Mouse (Mus musculus) lung, embryonic 16.5 days (tissue): ENCODE measurements around the gene Olfr204. TPM values are rescaled to one million over a fixed set of nuclear protein-coding genes. Genes with fewer than 3 reads are reported as not detected.
"Not testable (repeated sequence)": the region's sequence is repeated elsewhere in the genome, so short reads cannot be mapped to it uniquely, and the experiment has no call there.

Experiments
- ATAC-seq: fragments of 200-750 bp; cut with Nextera tagmentation; 2 replicates; pipeline ENCODE4 v1.8.0; 2017; ENCODE audit warnings: low read depth, mild to moderate bottlenecking, moderate library complexity
- H3K27ac ChIP-seq: fragments of 300-500 bp; sonication (generic); 2 replicates; pipeline ENCODE4 v1.5.1; 2014; ENCODE audit warnings: mild to moderate bottlenecking, control low read depth, low read length
- H3K27me3 ChIP-seq: fragments of 300-500 bp; sonication (generic); 2 replicates; pipeline ENCODE4 v1.6.1; 2014; ENCODE audit warnings: low read depth, low read length, mixed read lengths; ENCODE audit not compliant: control insufficient read depth, insufficient read depth
- H3K36me3 ChIP-seq: fragments of 300-500 bp; sonication (generic); 2 replicates; pipeline ENCODE4 v1.6.1; 2014; ENCODE audit warnings: low read length; ENCODE audit not compliant: control insufficient read depth, insufficient read depth
- H3K4me1 ChIP-seq: fragments of 300-500 bp; sonication (generic); replicated peaks from 2 replicates; pipeline ENCODE4 v1.6.1; 2014; ENCODE audit warnings: low read length, mixed read lengths; ENCODE audit not compliant: control insufficient read depth, insufficient read depth
- H3K4me2 ChIP-seq: fragments of 300-500 bp; sonication (generic); 2 replicates; pipeline ENCODE4 v1.6.1; 2014; ENCODE audit warnings: low read depth, low read length, control low read depth
- H3K4me3 ChIP-seq: fragments of 300-500 bp; sonication (generic); 2 replicates; pipeline ENCODE4 v1.5.1; 2014; ENCODE audit warnings: mild to moderate bottlenecking, low read length, control low read depth
- H3K9ac ChIP-seq: fragments of 300-500 bp; sonication (generic); 2 replicates; pipeline ENCODE4 v1.6.1; 2014; ENCODE audit warnings: low read length, control low read depth
- H3K9me3 ChIP-seq: fragments of 300-500 bp; sonication (generic); 2 replicates; pipeline ENCODE4 v1.6.1; 2016; ENCODE audit warnings: low read length; ENCODE audit not compliant: control insufficient read depth
- WGBS: fragments of 180-500 bp; shearing (Covaris S2); extraction: QIAGEN DNeasy Blood & Tissue Kit; methylation state at CpG from one replicate; pipeline ENCODE4 v1.1.7; 2014; 5-methylcytosine and 5-hydroxymethylcytosine counted together
- polyA plus RNA-seq: library from polyadenylated mRNA; unstranded; fragments of >200 nt; fragmentation: Nextera tagmentation; extraction: Ambion mirVana; gene quantifications from 2 replicates; pipeline ENCODE4 v1.2.1, GENCODE M21; 2015

The Olfr204 gene
- not detected in 2 replicates for polyA plus RNA-seq

GRCm38 (mm10) chr16:59318148-59318547 lies at the start of gene Olfr204:
TSS of gene Olfr204 (minus strand) at chr16:59318248.
- H3K9me3 ChIP-seq = no peaks in the 10 kb centered on the region
- no peaks in the 10 kb centered on the region for H3K4me1 ChIP-seq
- H3K36me3 ChIP-seq = no peaks in the 10 kb centered on the region
- H3K27me3 ChIP-seq = no peaks in the 10 kb centered on the region
- H3K4me3 ChIP-seq = no peak within 1 kb of the TSS
- no peak for ATAC-seq
- H3K9ac ChIP-seq = no peak within 1 kb of the TSS
- H3K4me2 ChIP-seq = no peak within 1 kb of the TSS
- H3K27ac ChIP-seq = no peak within 1 kb of the TSS

- Histone ChIP-seq H3K9ac (no peak within 1 kb of the TSS), H3K27ac (no peak within 1 kb of the TSS), H3K27me3 (no peaks in the 10 kb centered on the region), H3K4me3 (no peak within 1 kb of the TSS), H3K4me1 (no peaks in the 10 kb centered on the region), H3K9me3 (no peaks in the 10 kb centered on the region), H3K36me3 (no peaks in the 10 kb centered on the region), H3K4me2 (no peak within 1 kb of the TSS)
- WGBS = 65% methylated on average over 2 of the region's 2 CpGs
- ATAC-seq = no peak
Observed at GRCm38 (mm10) chr16:59363893-59364292, 45.8 kb upstream of the Olfr204 start, which contains the start of gene Olfr209. TSS of gene Olfr209 (minus strand) at chr16:59363993.

- H3K4me3 ChIP-seq = no peak within 1 kb of the TSS
- 78% methylated on average over 1 of the region's 1 CpGs for WGBS
- no peak for ATAC-seq
- no peaks in the 10 kb centered on the region for H3K4me1 ChIP-seq
- H3K4me2 ChIP-seq = no peak within 1 kb of the TSS
- no peak within 1 kb of the TSS for H3K27ac ChIP-seq
- H3K36me3 ChIP-seq = no peaks in the 10 kb centered on the region
- no peaks in the 10 kb centered on the region for H3K9me3 ChIP-seq
- no peak within 1 kb of the TSS for H3K9ac ChIP-seq
- H3K27me3 ChIP-seq = no peaks in the 10 kb centered on the region
Observed at GRCm38 (mm10) chr16:59349146-59349545, 31.1 kb upstream of the Olfr204 start, which contains the start of gene Olfr206. TSS of gene Olfr206 (minus strand) at chr16:59349246.

- no peak within 1 kb of the TSS for H3K27ac ChIP-seq
- no peak for ATAC-seq
- no peak within 1 kb of the TSS for H3K4me3 ChIP-seq
- no peaks in the 10 kb centered on the region for H3K4me1 ChIP-seq
- H3K9ac ChIP-seq = no peak within 1 kb of the TSS
- no peaks in the 10 kb centered on the region for H3K36me3 ChIP-seq
- H3K27me3 ChIP-seq = no peaks in the 10 kb centered on the region
- H3K4me2 ChIP-seq = no peak within 1 kb of the TSS
- no peaks in the 10 kb centered on the region for H3K9me3 ChIP-seq
Observed at GRCm38 (mm10) chr16:59331038-59331437, 13.0 kb upstream of the Olfr204 start, which contains the start of gene Olfr205. TSS of gene Olfr205 (minus strand) at chr16:59331138.

- ATAC-seq, H3K9ac ChIP-seq: not testable (repeated sequence)
Observed at GRCm38 (mm10) chr16:59323262-59323661, 5.2 kb upstream of the Olfr204 start.

GRCm38 (mm10) chr16:59298581-59298980 lies 19.5 kb downstream of the Olfr204 start, which contains the start of gene Olfr203:
TSS of gene Olfr203 (plus strand) at chr16:59298881.
- no peak within 1 kb of the TSS for H3K9ac ChIP-seq
- H3K36me3 ChIP-seq = no peaks in the 10 kb centered on the region
- H3K9me3 ChIP-seq = no peaks in the 10 kb centered on the region
- no peak within 1 kb of the TSS for H3K27ac ChIP-seq
- WGBS = 75% methylated on average over 2 of the region's 2 CpGs
- H3K4me2 ChIP-seq = no peak within 1 kb of the TSS
- H3K4me3 ChIP-seq = no peak within 1 kb of the TSS
- H3K27me3 ChIP-seq = no peaks in the 10 kb centered on the region
- H3K4me1 ChIP-seq = no peaks in the 10 kb centered on the region
- no peak for ATAC-seq

More at GRCm38 (mm10) chr16:59323262-59323661, 5.2 kb upstream of the Olfr204 start:
- H3K4me1 ChIP-seq, H3K4me2 ChIP-seq, H3K36me3 ChIP-seq, H3K27ac ChIP-seq, H3K27me3 ChIP-seq, H3K9me3 ChIP-seq, H3K4me3 ChIP-seq: not testable (repeated sequence)
- WGBS = 29% methylated on average over 1 of the region's 1 CpGs

- H3K4me3 ChIP-seq, H3K4me1 ChIP-seq, H3K36me3 ChIP-seq, H3K4me2 ChIP-seq, H3K9ac ChIP-seq, ATAC-seq, H3K27me3 ChIP-seq, H3K9me3 ChIP-seq, H3K27ac ChIP-seq: not testable (repeated sequence)
- 72% methylated on average over 9 of the region's 9 CpGs for WGBS
Observed at GRCm38 (mm10) chr16:59287576-59287975, 30.5 kb downstream of the Olfr204 start.

GRCm38 (mm10) chr16:59286693-59287092 lies 31.4 kb downstream of the Olfr204 start, which contains the start of gene Olfr202:
TSS of gene Olfr202 (minus strand) at chr16:59286793.
- no peak within 1 kb of the TSS for H3K4me2 ChIP-seq
- H3K27ac ChIP-seq = no peak within 1 kb of the TSS
- H3K4me1 ChIP-seq = no peaks in the 10 kb centered on the region

GRCm38 (mm10) chr16:59283476-59283875 lies 34.6 kb downstream of the Olfr204 start:
- Histone ChIP-seq H3K9me3 (no peaks in the 10 kb centered on the region), H3K9ac (no peak overlapping the region), H3K4me2 (no peak overlapping the region), H3K4me3 (no peak overlapping the region), H3K4me1 (no peaks in the 10 kb centered on the region), H3K27ac (no peak overlapping the region), H3K27me3 (no peaks in the 10 kb centered on the region), H3K36me3 (no peaks in the 10 kb centered on the region)
- ATAC-seq = no peak
- WGBS = 29% methylated on average over 1 of the region's 1 CpGs

More at GRCm38 (mm10) chr16:59286693-59287092, 31.4 kb downstream of the Olfr204 start, which contains the start of gene Olfr202:
- Histone ChIP-seq H3K9ac (no peak within 1 kb of the TSS), H3K36me3 (no peaks in the 10 kb centered on the region), H3K9me3 (no peaks in the 10 kb centered on the region), H3K4me3 (no peak within 1 kb of the TSS), H3K27me3 (no peaks in the 10 kb centered on the region)
- WGBS = 65% methylated on average over 1 of the region's 1 CpGs
- no peak for ATAC-seq

GRCm38 (mm10) chr16:59280542-59280941 lies 37.5 kb downstream of the Olfr204 start:
- Histone ChIP-seq H3K4me1 (no peaks in the 10 kb centered on the region), H3K27ac (no peak overlapping the region), H3K36me3 (no peaks in the 10 kb centered on the region), H3K4me2 (no peak overlapping the region), H3K27me3 (no peaks in the 10 kb centered on the region), H3K9ac (no peak overlapping the region), H3K4me3 (no peak overlapping the region), H3K9me3 (no peaks in the 10 kb centered on the region)
- no peak for ATAC-seq
- 56% methylated on average over 3 of the region's 3 CpGs for WGBS
